Mouse (Mus musculus): Measurements from ENCODE around the gene Wnt11. TPM values are rescaled to one million over a fixed set of nuclear protein-coding genes. Genes with fewer than 3 reads are reported as not detected.

The Wnt11 gene
- polyA plus RNA-seq, 1 experiment from 2014 or later, result 0.64 TPM

GRCm38 (mm10) chr7:98867794-98868150, 32.9 kb downstream of the Wnt11 start:
- H3K9ac ChIP-seq, result no peak overlapping the region
- WGBS (ENCODE audit: insufficient replicate concordance), result 28% methylated on average over 2 of the region's 2 CpGs
- no peaks in the 10 kb centered on the region for H3K9me3 ChIP-seq (replicated peaks)
- no peaks in the 10 kb centered on the region for H3K4me1 ChIP-seq (replicated peaks)
- no peak overlapping the region for H3K27ac ChIP-seq (replicated peaks)
- no peak for ATAC-seq (ENCODE audit: insufficient read depth)
- H3K36me3 ChIP-seq (replicated peaks), result no peaks in the 10 kb centered on the region
- H3K4me2 ChIP-seq, result no peak overlapping the region
- no peak overlapping the region for H3K4me3 ChIP-seq (replicated peaks)
- H3K27me3 ChIP-seq, result peaks cover 4% of the 10 kb centered on the region; the same call in 1 of the 2 replicates

GRCm38 (mm10) chr7:98869070-98869469, 34.2 kb downstream of the Wnt11 start:
- WGBS (ENCODE audit: insufficient replicate concordance), result 39% methylated on average over 3 of the region's 3 CpGs
- Histone ChIP-seq H3K36me3 (replicated peaks) (no peaks in the 10 kb centered on the region), H3K27ac (replicated peaks) (no peak overlapping the region), H3K4me2 (no peak overlapping the region), H3K9ac (no peak overlapping the region), H3K27me3 (peaks cover 4% of the 10 kb centered on the region; the same call in 1 of the 2 replicates), H3K4me1 (replicated peaks) (no peaks in the 10 kb centered on the region), H3K4me3 (replicated peaks) (no peak overlapping the region), H3K9me3 (replicated peaks) (no peaks in the 10 kb centered on the region)
- no peak for ATAC-seq (ENCODE audit: insufficient read depth)

DNA sequence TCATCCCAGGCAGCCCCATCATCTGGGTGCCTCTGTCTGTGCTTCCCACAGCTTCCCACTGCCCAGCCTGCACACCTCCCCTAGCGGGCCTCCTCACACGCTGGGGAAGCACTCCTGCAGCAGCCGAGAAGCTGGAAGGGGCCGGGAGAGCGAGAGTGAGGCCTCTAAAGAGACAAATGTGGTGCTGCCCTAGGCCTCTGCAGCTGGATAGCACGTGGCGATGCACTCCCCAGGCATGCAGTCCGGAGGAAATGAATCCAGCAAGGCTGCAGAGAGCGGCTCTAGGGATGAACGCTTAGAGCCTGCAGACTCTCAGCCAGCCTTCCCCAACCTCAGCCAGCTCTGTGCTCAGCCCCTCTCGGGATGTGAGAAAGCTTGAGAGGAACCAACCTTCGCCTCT, 35.9 kb downstream of the Wnt11 start:
- no peak overlapping the region for H3K4me2 ChIP-seq
- no peaks in the 10 kb centered on the region for H3K36me3 ChIP-seq (replicated peaks)
- H3K27me3 ChIP-seq, result peaks cover 4% of the 10 kb centered on the region; the same call in 1 of the 2 replicates
- H3K27ac ChIP-seq (replicated peaks), result no peak overlapping the region
- ATAC-seq (ENCODE audit: insufficient read depth), result no peak
- H3K9ac ChIP-seq, result no peak overlapping the region
- H3K4me3 ChIP-seq (replicated peaks), result no peak overlapping the region
- WGBS (ENCODE audit: insufficient replicate concordance), result 40% methylated on average over 12 of the region's 12 CpGs
- no peaks in the 10 kb centered on the region for H3K4me1 ChIP-seq (replicated peaks)
- H3K9me3 ChIP-seq (replicated peaks), result no peaks in the 10 kb centered on the region

DNA sequence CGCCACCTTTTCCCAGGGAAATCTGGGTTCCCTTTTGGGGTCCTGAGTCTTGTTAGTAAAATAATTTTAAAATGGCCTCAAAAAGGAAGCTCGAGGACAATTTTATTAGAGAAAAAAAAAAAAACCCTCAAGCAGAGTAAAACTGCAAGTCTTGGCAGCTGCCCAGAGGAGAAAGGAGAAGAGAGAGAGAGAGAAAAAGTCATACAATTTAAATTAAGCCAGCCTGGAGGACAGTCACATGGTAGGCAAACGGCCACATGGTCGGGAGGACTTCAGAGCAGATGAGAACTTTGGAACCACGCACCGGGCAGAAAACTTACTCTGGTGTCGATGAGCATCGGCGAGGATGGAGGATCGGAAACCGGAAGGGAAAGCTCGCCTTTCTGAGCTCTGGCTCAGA, 37.0 kb downstream of the Wnt11 start:
- Histone ChIP-seq H3K9ac (no peak overlapping the region), H3K36me3 (replicated peaks) (no peaks in the 10 kb centered on the region), H3K27me3 (peaks cover 4% of the 10 kb centered on the region; the same call in 1 of the 2 replicates), H3K9me3 (replicated peaks) (no peaks in the 10 kb centered on the region), H3K4me1 (replicated peaks) (no peaks in the 10 kb centered on the region), H3K4me2 (no peak overlapping the region), H3K4me3 (replicated peaks) (no peak overlapping the region), H3K27ac (replicated peaks) (no peak overlapping the region)
- no peak for ATAC-seq (ENCODE audit: insufficient read depth)
- WGBS (ENCODE audit: insufficient replicate concordance), result 57% methylated on average over 12 of the region's 12 CpGs

DNA sequence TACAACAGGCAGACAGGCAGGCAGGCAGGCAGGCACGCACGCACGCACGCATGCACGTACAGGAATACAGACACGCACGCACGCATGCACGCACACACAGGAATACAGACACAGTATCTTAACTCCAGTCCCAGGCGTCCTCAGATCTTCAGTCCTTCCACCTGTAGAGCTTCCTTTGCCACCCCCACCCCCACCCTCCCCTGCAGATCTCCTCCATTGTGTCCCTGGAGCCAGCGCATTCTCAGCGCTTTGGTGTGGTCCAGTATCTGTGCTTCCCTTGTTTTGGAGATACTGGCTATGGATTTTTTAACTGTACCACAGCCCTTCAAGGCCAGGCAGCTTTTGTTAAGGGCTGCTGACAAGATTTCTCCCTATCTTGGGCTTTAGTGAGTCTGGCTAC, 38.4 kb downstream of the Wnt11 start:
- H3K9ac ChIP-seq, result no peak overlapping the region
- H3K27ac ChIP-seq (replicated peaks), result no peak overlapping the region
- no peaks in the 10 kb centered on the region for H3K36me3 ChIP-seq (replicated peaks)
- no peaks in the 10 kb centered on the region for H3K9me3 ChIP-seq (replicated peaks)
- ATAC-seq (ENCODE audit: insufficient read depth), result no peak
- 78% methylated on average over 12 of the region's 12 CpGs for WGBS (ENCODE audit: insufficient replicate concordance)
- no peak overlapping the region for H3K4me3 ChIP-seq (replicated peaks)
- H3K4me2 ChIP-seq, result no peak overlapping the region
- H3K27me3 ChIP-seq, result no peaks in the 10 kb centered on the region; the same call in 1 of the 2 replicates
- H3K4me1 ChIP-seq (replicated peaks), result no peaks in the 10 kb centered on the region

- ATAC-seq (ENCODE audit: insufficient read depth), result peak; percentile 40; the same call in 1 of the 2 replicates
- no peaks in the 10 kb centered on the region for H3K9me3 ChIP-seq (replicated peaks)
- 54% methylated on average over 6 of the region's 6 CpGs for WGBS (ENCODE audit: insufficient replicate concordance)
- H3K27me3 ChIP-seq, result no peaks in the 10 kb centered on the region; the same call in 1 of the 2 replicates
- no peaks in the 10 kb centered on the region for H3K4me1 ChIP-seq (replicated peaks)
- no peaks in the 10 kb centered on the region for H3K36me3 ChIP-seq (replicated peaks)
- no peak overlapping the region for H3K9ac ChIP-seq
- no peak overlapping the region for H3K27ac ChIP-seq (replicated peaks)
- no peak overlapping the region for H3K4me3 ChIP-seq (replicated peaks)
- H3K4me2 ChIP-seq, result no peak overlapping the region
Measured at GRCm38 (mm10) chr7:98874411-98874951, 39.6 kb downstream of the Wnt11 start.

DNA sequence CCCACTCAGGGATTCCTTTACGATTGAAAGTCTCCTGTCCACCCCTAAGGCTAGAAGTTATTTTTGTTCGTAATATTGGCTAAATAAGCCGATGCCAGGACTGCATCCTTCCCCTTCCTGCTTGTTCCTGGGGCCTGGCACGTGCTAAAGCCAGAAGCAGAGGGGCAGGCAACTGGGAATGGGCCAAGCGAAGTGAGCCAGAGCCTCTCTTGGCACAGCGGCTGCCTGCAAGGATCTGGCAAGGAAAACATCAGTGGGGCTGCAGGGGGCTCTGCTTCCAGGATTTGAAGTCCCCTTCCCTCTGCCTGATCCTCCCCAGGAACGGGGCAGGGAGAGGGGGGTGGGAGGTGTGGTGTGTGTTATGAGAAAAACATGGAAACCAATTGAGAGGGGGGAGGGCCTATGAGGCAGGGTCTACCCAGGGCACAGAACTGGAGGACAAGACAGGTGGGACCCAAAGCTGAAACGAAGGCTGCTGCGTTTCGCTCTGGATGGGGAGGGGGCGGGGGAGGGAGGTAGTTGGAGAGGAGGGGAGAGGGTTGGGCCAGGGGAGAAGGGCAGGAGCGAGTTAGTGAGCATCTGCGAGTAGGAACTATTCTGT, 40.6 kb downstream of the Wnt11 start:
- H3K9ac ChIP-seq, result no peak overlapping the region
- ATAC-seq (ENCODE audit: insufficient read depth), result no peak

DNA sequence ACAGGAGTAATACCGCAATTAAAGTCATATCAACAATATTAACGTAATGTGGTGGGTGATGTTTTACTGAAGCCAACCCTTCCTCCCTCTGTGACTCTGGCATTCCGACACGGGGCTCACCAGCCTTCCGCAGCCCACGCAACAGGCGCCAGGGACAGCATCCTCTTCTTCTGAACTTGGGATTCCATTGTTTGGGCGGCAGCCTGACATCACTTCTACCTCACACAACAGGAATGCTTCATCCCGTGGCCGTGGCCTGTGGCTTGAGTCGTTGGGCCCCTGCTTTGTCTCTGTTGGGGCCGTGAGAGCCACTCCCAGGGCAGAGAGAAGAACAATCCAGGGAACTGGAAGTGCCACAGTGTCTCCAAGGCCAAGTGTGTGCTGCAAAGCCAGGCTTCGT, 41.2 kb downstream of the Wnt11 start:
- ATAC-seq (ENCODE audit: insufficient read depth), result no peak
- no peaks in the 10 kb centered on the region for H3K9me3 ChIP-seq (replicated peaks)
- H3K9ac ChIP-seq, result no peak overlapping the region
- WGBS (ENCODE audit: insufficient replicate concordance), result 50% methylated on average over 13 of the region's 13 CpGs
- no peaks in the 10 kb centered on the region; the same call in 1 of the 2 replicates for H3K27me3 ChIP-seq
- H3K4me2 ChIP-seq, result no peak overlapping the region
- no peaks in the 10 kb centered on the region for H3K36me3 ChIP-seq (replicated peaks)
- H3K4me3 ChIP-seq (replicated peaks), result no peak overlapping the region
- no peak overlapping the region for H3K27ac ChIP-seq (replicated peaks)
- no peaks in the 10 kb centered on the region for H3K4me1 ChIP-seq (replicated peaks)

More for the DNA sequence above, 40.6 kb downstream of the Wnt11 start:
- Histone ChIP-seq H3K27ac (replicated peaks) (no peak overlapping the region), H3K27me3 (no peaks in the 10 kb centered on the region; the same call in 1 of the 2 replicates), H3K9me3 (replicated peaks) (no peaks in the 10 kb centered on the region), H3K4me3 (replicated peaks) (no peak overlapping the region), H3K36me3 (replicated peaks) (no peaks in the 10 kb centered on the region), H3K4me1 (replicated peaks) (no peaks in the 10 kb centered on the region), H3K4me2 (no peak overlapping the region)
- 46% methylated on average over 13 of the region's 13 CpGs for WGBS (ENCODE audit: insufficient replicate concordance)

DNA sequence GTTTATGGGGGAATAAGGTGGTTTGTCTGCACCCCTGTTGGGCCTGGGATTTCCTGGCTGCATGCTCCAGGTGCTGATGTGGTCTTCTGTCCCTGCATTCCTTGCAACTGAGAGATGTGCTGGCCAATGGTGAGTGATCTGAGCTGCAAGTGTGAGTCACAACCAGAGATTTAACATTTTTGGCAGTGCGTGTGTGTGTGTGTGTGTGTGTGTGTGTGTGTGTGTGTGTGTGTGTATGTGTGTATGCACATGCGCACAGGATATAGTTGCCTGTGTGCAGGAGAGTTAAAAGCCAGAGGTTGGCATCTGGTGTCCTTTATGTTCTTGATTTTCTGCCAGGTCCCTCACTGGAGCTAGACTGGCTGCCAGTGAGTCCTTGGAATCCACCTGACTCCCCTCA, 44.3 kb downstream of the Wnt11 start:
- 61% methylated on average over 2 of the region's 2 CpGs for WGBS (ENCODE audit: insufficient replicate concordance)
- no peak overlapping the region for H3K4me2 ChIP-seq
- no peaks in the 10 kb centered on the region for H3K9me3 ChIP-seq (replicated peaks)
- no peaks in the 10 kb centered on the region for H3K4me1 ChIP-seq (replicated peaks)
- no peaks in the 10 kb centered on the region for H3K27me3 ChIP-seq
- no peak overlapping the region for H3K9ac ChIP-seq
- H3K4me3 ChIP-seq (replicated peaks), result no peak overlapping the region
- no peaks in the 10 kb centered on the region for H3K36me3 ChIP-seq (replicated peaks)
- no peak overlapping the region for H3K27ac ChIP-seq (replicated peaks)
- no peak for ATAC-seq (ENCODE audit: insufficient read depth)

- 55% methylated on average over 4 of the region's 4 CpGs for whole genome bisulfite sequencing (ENCODE audit: insufficient replicate concordance)
- Histone ChIP-seq H3K4me2 (no peak overlapping the region), H3K27me3 (no peaks in the 10 kb centered on the region), H3K9ac (no peak overlapping the region), H3K27ac (replicated peaks) (no peak overlapping the region), H3K4me3 (replicated peaks) (no peak overlapping the region), H3K36me3 (replicated peaks) (0 out of 2 replicates have a peak, but pooled peaks cover 8% of the 10 kb centered on the region), H3K4me1 (replicated peaks) (no peaks in the 10 kb centered on the region), H3K9me3 (replicated peaks) (no peaks in the 10 kb centered on the region)
- ATAC-seq (ENCODE audit: insufficient read depth), result no peak
Measured at GRCm38 (mm10) chr7:98881887-98882286, 47.0 kb downstream of the Wnt11 start.

DNA sequence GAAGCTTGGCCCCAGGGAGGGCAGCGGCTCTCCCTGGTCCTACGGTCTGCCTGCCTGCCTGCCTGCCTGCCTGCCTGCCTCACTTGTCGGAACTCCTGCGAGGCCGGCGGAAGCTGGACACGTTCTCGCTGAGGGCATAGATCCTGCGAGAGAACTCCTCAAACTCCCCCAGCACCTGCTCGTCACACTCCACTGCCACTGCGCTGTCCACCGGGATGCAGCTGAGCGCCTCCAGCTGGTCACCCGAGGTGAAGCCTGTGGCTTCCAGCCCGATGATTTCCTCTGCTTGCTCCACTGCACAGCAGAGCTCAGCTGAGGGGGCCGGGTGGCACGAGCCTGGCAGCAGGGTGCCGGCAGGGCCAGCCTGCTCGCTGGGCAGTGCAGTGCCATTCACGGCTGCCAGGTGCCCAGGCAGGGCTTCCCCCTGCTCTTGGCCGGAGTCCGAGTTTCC, 52.9 kb downstream of the Wnt11 start:
- peaks cover 20% of the 10 kb centered on the region; the same call in 1 of the 2 replicates for H3K36me3 ChIP-seq (replicated peaks)

More for the DNA sequence above, 52.9 kb downstream of the Wnt11 start:
- 82% methylated on average over 22 of the region's 22 CpGs for WGBS (ENCODE audit: insufficient replicate concordance)
- H3K27ac ChIP-seq (replicated peaks), result no peak overlapping the region
- H3K4me3 ChIP-seq (replicated peaks), result no peak overlapping the region
- no peaks in the 10 kb centered on the region for H3K9me3 ChIP-seq (replicated peaks)
- peaks cover 5% of the 10 kb centered on the region; the same call in 1 of the 2 replicates for H3K4me1 ChIP-seq (replicated peaks)
- no peak for ATAC-seq (ENCODE audit: insufficient read depth)
- H3K4me2 ChIP-seq, result no peak overlapping the region
- H3K27me3 ChIP-seq, result no peaks in the 10 kb centered on the region
- no peak overlapping the region for H3K9ac ChIP-seq
